Mouse (Mus musculus) T-helper 2 cell (primary cell): ENCODE results near the gene Gm21721.
"Not testable (repeated sequence)": the region's sequence is repeated elsewhere in the genome, so short reads cannot be mapped to it uniquely, and the experiment has no call there.

ENCODE experiments used
- in situ Hi-C: fragments of 300-600 bp; cut with MboI, MseI; formaldehyde crosslinking; loops from one replicate; pipeline ENCODE4 v1.15.1; 2025; ENCODE audit warnings: high pct_unique_total_duplicates

The Gm21721 gene

DNA sequence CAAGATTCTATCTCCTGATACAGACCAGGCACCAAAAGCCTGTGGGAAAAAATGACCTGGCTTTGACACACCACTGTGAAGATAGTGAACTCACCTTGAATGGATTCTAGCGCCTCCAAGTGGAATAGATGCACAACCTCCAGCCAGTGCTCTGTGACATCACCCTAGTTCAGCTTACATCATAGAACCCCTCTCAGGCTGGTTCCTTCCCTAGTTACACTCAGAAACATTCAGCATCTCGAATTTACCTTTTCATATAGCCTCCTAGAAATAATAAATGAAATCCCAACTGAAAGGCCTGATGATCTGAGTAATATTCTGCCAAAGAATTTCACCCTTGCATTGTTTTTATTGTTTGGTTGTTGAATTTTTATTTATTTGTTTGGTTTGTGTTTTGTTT, at the start of gene Gm21721:
Gene Gm21721 (minus strand): TSS at position 101 of the 400 bp plus-strand sequence.
- in situ Hi-C loops = not testable (repeated sequence)
